Mouse (Mus musculus) limb, embryonic 14.5 days (tissue): ENCODE data around the gene Snx13. TPM values are rescaled to one million over a fixed set of nuclear protein-coding genes. Genes with fewer than 3 reads are reported as not detected.

Experiments
- ATAC-seq: fragments of 200-750 bp; cut with Nextera tagmentation; 2 replicates; pipeline ENCODE4 v1.8.0; 2017; ENCODE audit warnings: low read depth, moderate number of reproducible peaks, moderate TSS enrichment; ENCODE audit not compliant: low FRiP score
- DNase-seq: peaks from one replicate; pipeline ENCODE4 v3.0.0-alpha.2; 2015; ENCODE audit warnings: low spot score
- H3K27ac ChIP-seq: fragments of 300-500 bp; sonication (generic); replicated peaks from 2 replicates; pipeline ENCODE4 v1.5.1; 2014; ENCODE audit warnings: low read depth, mild to moderate bottlenecking, low read length, moderate library complexity, mixed read lengths
- H3K27me3 ChIP-seq: fragments of 300-500 bp; sonication (generic); 2 replicates; pipeline ENCODE4 v1.6.1; 2014; ENCODE audit warnings: low read length, mixed read lengths; ENCODE audit not compliant: control insufficient read depth, insufficient read depth
- H3K36me3 ChIP-seq: fragments of 300-500 bp; sonication (generic); 2 replicates; pipeline ENCODE4 v1.6.1; 2014; ENCODE audit warnings: mild to moderate bottlenecking, low read length, moderate library complexity, mixed read lengths; ENCODE audit not compliant: control insufficient read depth, insufficient read depth
- H3K4me1 ChIP-seq: fragments of 300-500 bp; sonication (generic); 2 replicates; pipeline ENCODE4 v1.6.1; 2014; ENCODE audit warnings: antibody characterized with exemption, low read length, mixed read lengths; ENCODE audit not compliant: control insufficient read depth, insufficient read depth
- H3K4me2 ChIP-seq: fragments of 300-500 bp; sonication (generic); replicated peaks from 2 replicates; pipeline ENCODE4 v1.6.1; 2014; ENCODE audit warnings: low read depth, mild to moderate bottlenecking, low read length, moderate library complexity; ENCODE audit not compliant: severe bottlenecking
- H3K4me3 ChIP-seq: fragments of 300-500 bp; sonication (generic); replicated peaks from 2 replicates; pipeline ENCODE4 v1.5.1; 2014; ENCODE audit warnings: low read length
- H3K9ac ChIP-seq: fragments of 300-500 bp; sonication (generic); 2 replicates; pipeline ENCODE4 v1.6.1; 2014; ENCODE audit warnings: mild to moderate bottlenecking, low read depth, low read length, moderate library complexity; ENCODE audit not compliant: severe bottlenecking
- H3K9me3 ChIP-seq: fragments of 300-500 bp; sonication (generic); 2 replicates; pipeline ENCODE4 v1.6.1; 2016; ENCODE audit warnings: low read length; ENCODE audit not compliant: control insufficient read depth
- POLR2A ChIP-seq: fragments of 200-500 bp; IDR thresholded peaks from 2 replicates; pipeline ENCODE4 v1.8.0; 2012; ENCODE audit warnings: inconsistent platforms, mild to moderate bottlenecking, moderate library complexity, borderline replicate concordance; ENCODE audit not compliant: insufficient read depth, insufficient read length; ENCODE audit errors: extremely low read depth
- WGBS: fragments of 180-500 bp; shearing (Covaris S2); extraction: QIAGEN DNeasy Blood & Tissue Kit; methylation state at CpG from one replicate; pipeline ENCODE4 v1.1.7; 2014; 5-methylcytosine and 5-hydroxymethylcytosine counted together
- polyA plus RNA-seq, 2 experiments: library from polyadenylated mRNA; depleted of rRNA in 1 of 2; stranded (reverse) in 1 of 2; unstranded in 1 of 2; fragments of >200 nt; fragmentation: Nextera tagmentation in 1 of 2; extraction: Ambion mirVana in 1 of 2; gene quantifications; 2 replicates each; pipeline versions ENCODE4 v1.2.1 to v1.2.3; 2012 to 2014

Snx13 gene
- polyA plus RNA-seq, 2 experiments, result 10.6 to 25.4 TPM

GRCm38 (mm10) chr12:35055114-35056095 lies 8.4 kb downstream of the Snx13 start:
- H3K27ac ChIP-seq, result no peak overlapping the region
- ATAC-seq, result no peak
- no peaks in the 10 kb centered on the region for H3K36me3 ChIP-seq
- no peaks in the 10 kb centered on the region for H3K27me3 ChIP-seq
- WGBS, result 55% methylated on average over 7 of the region's 7 CpGs
- no peak overlapping the region for H3K4me3 ChIP-seq
- H3K9me3 ChIP-seq, result no peaks in the 10 kb centered on the region
- peaks cover 2% of the 10 kb centered on the region; the same call in 1 of the 2 replicates for H3K4me1 ChIP-seq
- no peak overlapping the region for H3K9ac ChIP-seq
- no peak for TF ChIP-seq POLR2A
- DNase-seq, result no peak
- H3K4me2 ChIP-seq, result no peak overlapping the region

DNA sequence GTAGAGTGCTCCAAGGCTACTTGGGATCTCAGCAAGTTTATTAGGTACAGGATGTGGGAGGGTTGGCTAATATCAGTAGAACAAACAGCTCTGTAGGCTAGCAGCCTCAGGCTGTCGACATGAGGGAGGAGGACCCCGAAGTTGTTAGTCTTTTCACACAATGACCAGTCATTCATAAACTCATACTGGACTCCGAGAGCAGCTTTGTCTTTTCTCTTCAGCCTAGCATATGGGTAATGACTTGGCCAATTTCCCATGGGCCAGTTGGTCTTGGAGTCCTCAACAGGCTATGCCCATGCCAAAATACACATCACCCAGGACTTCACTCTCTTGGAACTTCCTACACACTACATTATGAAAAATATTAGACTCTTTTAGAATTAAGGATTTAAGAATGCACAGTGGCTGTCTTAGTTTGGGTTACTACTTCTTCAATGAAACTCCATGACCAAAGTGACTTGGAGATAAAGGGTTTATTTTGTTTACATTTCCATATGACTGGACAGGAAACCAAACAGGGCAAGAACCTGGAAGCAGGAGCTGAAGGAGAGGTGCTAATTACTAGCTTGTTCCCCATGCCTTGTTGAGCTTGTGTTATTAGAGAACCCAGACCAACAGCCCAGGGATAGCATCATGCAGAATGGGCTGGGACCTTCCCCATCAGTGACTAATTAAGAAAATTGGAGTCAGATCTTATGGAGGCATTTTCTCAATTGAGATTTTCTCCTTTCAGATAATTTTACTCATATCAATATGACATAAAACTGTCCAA lies 16.9 kb downstream of the Snx13 start:
- Histone ChIP-seq H3K4me3 (no peak overlapping the region), H3K27ac (no peak overlapping the region), H3K9me3 (no peaks in the 10 kb centered on the region), H3K4me1 (no peaks in the 10 kb centered on the region), H3K27me3 (no peaks in the 10 kb centered on the region), H3K36me3 (no peaks in the 10 kb centered on the region), H3K4me2 (no peak overlapping the region), H3K9ac (no peak overlapping the region)
- 84% methylated on average over 3 of the region's 3 CpGs for WGBS
- TF ChIP-seq POLR2A, result no peak
- ATAC-seq (no peak), DNase-seq (no peak)

DNA sequence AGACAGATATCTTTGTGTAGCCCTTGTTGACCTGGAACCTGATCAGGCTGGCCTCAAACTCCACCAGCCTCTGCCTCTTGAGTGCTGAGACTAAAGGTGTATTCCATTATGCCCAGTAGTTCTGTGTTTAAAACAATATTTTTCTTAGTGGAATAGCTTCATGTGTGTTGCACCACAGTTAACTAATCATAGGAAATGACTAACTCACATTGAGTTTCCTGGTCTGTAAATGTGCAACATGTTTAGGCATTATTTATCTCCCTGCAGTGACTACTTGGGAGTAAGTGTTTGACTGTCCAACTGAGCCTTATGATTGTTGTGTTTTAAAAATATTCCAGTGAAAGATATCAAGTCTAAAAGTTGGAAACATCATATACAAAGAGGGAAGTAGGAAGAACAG lies 20.6 kb downstream of the Snx13 start:
- Histone ChIP-seq H3K4me1 (no peaks in the 10 kb centered on the region), H3K27me3 (no peaks in the 10 kb centered on the region), H3K9ac (no peak overlapping the region), H3K9me3 (no peaks in the 10 kb centered on the region), H3K4me3 (no peak overlapping the region), H3K27ac (no peak overlapping the region), H3K36me3 (no peaks in the 10 kb centered on the region), H3K4me2 (no peak overlapping the region)
- TF ChIP-seq POLR2A, result no peak
- DNase-seq, result no peak
- no peak for ATAC-seq

DNA sequence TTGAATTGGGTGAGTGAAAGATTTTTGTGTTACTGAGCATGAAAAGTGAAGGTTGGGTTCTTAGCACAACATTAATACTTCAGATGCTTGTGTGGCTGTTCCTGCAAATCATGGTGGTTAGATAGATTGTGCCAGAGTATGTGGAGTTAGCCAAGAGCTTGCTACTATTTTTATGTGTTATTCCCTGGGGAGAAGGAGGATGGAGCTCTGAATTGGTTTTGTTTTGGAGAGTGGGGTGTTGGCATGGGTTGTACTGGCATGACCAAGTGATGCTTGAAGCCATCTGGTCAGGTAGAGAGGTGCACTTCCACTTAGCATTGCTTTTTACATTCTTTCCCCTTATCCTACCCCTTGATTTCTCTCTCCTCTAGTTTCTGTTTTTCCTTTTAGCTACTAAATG lies 24.4 kb downstream of the Snx13 start:
- Histone ChIP-seq H3K36me3 (no peaks in the 10 kb centered on the region), H3K4me3 (no peak overlapping the region), H3K9me3 (no peaks in the 10 kb centered on the region), H3K9ac (no peak overlapping the region), H3K27me3 (no peaks in the 10 kb centered on the region), H3K27ac (no peak overlapping the region), H3K4me1 (no peaks in the 10 kb centered on the region), H3K4me2 (no peak overlapping the region)
- ATAC-seq (no peak), DNase-seq (no peak)
- no peak for TF ChIP-seq POLR2A

DNA sequence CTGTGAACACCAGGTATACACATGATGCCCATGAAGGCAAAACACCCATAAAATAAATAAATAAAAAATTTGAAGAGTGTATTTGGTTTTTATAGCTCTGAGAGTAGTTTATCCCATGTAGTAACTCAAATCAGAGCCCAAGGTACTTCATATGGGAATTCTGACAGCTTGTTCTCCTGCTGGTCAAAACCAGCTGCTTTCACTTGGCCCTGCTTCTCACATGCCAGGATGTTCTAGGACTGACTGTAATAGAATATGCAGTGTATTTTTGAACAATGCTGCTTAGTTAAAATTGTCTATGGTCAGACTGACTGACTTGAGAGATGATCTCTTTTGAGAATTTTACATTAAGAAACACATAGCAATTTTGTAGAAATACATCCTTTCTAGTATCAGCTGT lies 25.2 kb downstream of the Snx13 start:
- H3K4me1 ChIP-seq, result no peaks in the 10 kb centered on the region

More for the DNA sequence above, 25.2 kb downstream of the Snx13 start:
- ATAC-seq (no peak), DNase-seq (no peak)
- Histone ChIP-seq H3K4me2 (no peak overlapping the region), H3K27ac (no peak overlapping the region), H3K9me3 (no peaks in the 10 kb centered on the region), H3K9ac (no peak overlapping the region), H3K27me3 (no peaks in the 10 kb centered on the region), H3K36me3 (no peaks in the 10 kb centered on the region), H3K4me3 (no peak overlapping the region)
- no peak for TF ChIP-seq POLR2A
